Mouse (Mus musculus) MEL (cell line): ENCODE measurements at regions not wholly inside any gene's neighbourhood (a gene's known extent, or its start where the extent isn't known, plus 50 kb on each side); places are given as distances from the start of the nearest gene placed in this dataset.

Source experiments
- BHLHE40 ChIP-seq: IDR thresholded peaks from 2 replicates; pipeline ENCODE4 v1.6.1; 2012; ENCODE audit warnings: low read depth, mild to moderate bottlenecking, inconsistent platforms, low read length, improper control_type of control experiment, borderline replicate concordance
- CHD2 ChIP-seq: IDR thresholded peaks from 2 replicates; pipeline ENCODE4 v1.6.1; 2011; ENCODE audit warnings: low read length, improper control_type of control experiment
- CTCF ChIP-seq, 3 experiments: IDR thresholded peaks in 2 of 3; conservative IDR thresholded peaks in 1 of 3; 2 replicates each; pipeline ENCODE4 v1.5.1; 2011 to 2012; ENCODE audit warnings: low read length in 3 of 3, low read depth in 2 of 3, mild to moderate bottlenecking in 2 of 3, improper control_type of control experiment in 1 of 3, inconsistent platforms in 1 of 3, mixed read lengths in 1 of 3, moderate library complexity in 1 of 3; ENCODE audit not compliant: control insufficient read depth in 1 of 3, insufficient read depth in 1 of 3, poor library complexity in 1 of 3, severe bottlenecking in 1 of 3
- ELF1 ChIP-seq: IDR thresholded peaks from 2 replicates; pipeline ENCODE4 v1.6.1; 2014; ENCODE audit warnings: low read depth, mild to moderate bottlenecking, inconsistent platforms, low read length, improper control_type of control experiment, moderate library complexity
- GATA1 ChIP-seq: IDR thresholded peaks from 2 replicates; pipeline ENCODE4 v1.6.1; 2011; ENCODE audit warnings: low read depth, low read length, improper control_type of control experiment
- MAX ChIP-seq: IDR thresholded peaks from 2 replicates; pipeline ENCODE4 v1.6.1; 2011; ENCODE audit warnings: low read length, improper control_type of control experiment
- MEF2A ChIP-seq: IDR thresholded peaks from 2 replicates; pipeline ENCODE4 v1.6.1; 2014; ENCODE audit warnings: low read depth, mild to moderate bottlenecking, inconsistent platforms, low read length, improper control_type of control experiment; ENCODE audit not compliant: poor library complexity, insufficient replicate concordance, severe bottlenecking; ENCODE audit errors: extremely low read depth
- POLR2A ChIP-seq, 2 experiments: IDR thresholded peaks; 2 replicates each; pipeline ENCODE4 v1.6.1; 2011 to 2012; ENCODE audit warnings: low read length in 2 of 2, mild to moderate bottlenecking in 2 of 2, control low read depth in 1 of 2, improper control_type of control experiment in 1 of 2, low read depth in 1 of 2, moderate library complexity in 1 of 2; ENCODE audit not compliant: control insufficient read depth in 1 of 2, insufficient read depth in 1 of 2, poor library complexity in 1 of 2
- POLR2AphosphoS2 ChIP-seq: IDR thresholded peaks from 2 replicates; pipeline ENCODE4 v1.6.1; 2011; ENCODE audit warnings: low read length, improper control_type of control experiment
- POLR2AphosphoS5 ChIP-seq: IDR thresholded peaks from 2 replicates; pipeline ENCODE4 v1.6.1; 2012; ENCODE audit warnings: low read depth, borderline replicate concordance, mild to moderate bottlenecking, inconsistent platforms, low read length, moderate library complexity, mixed read lengths
- RCOR1 ChIP-seq: IDR thresholded peaks from 2 replicates; pipeline ENCODE4 v1.6.1; 2012; ENCODE audit warnings: low read depth, mild to moderate bottlenecking, inconsistent platforms, low read length, improper control_type of control experiment
- TAL1 ChIP-seq: IDR thresholded peaks from 2 replicates; pipeline ENCODE4 v1.6.1; 2012; ENCODE audit warnings: mild to moderate bottlenecking, inconsistent platforms, low read length, moderate library complexity, mixed read lengths
- USF1 ChIP-seq: IDR thresholded peaks from 2 replicates; pipeline ENCODE4 v1.6.1; 2014; ENCODE audit warnings: low read depth, mild to moderate bottlenecking, inconsistent platforms, low read length, improper control_type of control experiment, moderate library complexity
- ZC3H11A ChIP-seq: IDR thresholded peaks from 2 replicates; pipeline ENCODE4 v1.6.1; 2012; ENCODE audit warnings: low read depth, mild to moderate bottlenecking, inconsistent platforms, low read length, improper control_type of control experiment

DNA sequence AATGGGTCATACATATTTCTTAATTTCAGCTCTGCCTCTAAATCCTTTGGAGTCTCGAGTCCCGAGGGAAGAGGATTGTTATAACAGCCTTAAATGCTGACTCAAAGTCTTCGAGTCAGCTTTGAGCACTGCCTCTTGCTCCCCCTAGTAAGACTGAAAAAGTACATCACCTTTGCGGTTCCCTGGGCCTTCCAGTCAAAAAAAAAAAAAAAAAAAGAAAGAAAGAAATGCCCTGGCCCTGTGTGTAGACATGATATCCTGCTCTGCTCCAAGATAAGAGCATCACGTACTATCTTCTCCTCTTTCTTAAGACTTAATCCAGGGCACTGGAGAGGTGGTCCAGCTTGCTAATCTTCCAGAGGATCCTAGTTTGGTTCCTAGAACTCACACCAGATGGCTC is 145.7 kb upstream of the Jarid2 start:
- no peak for TF ChIP-seq GATA1
- no peak for TF ChIP-seq CTCF (IDR thresholded peaks at IDR 0.05 in 2 of 3, conservative IDR thresholded peaks at IDR 0.05 in 1 of 3; ENCODE audit: control insufficient read depth in 1 of 3, insufficient read depth in 1 of 3, low read depth in 2 of 3, low read length in 3 of 3, poor library complexity in 1 of 3, severe bottlenecking in 1 of 3)
- no peak for TF ChIP-seq TAL1
- TF ChIP-seq POLR2AphosphoS2, result no peak
- TF ChIP-seq POLR2A (IDR thresholded peaks at IDR 0.05; ENCODE audit: control insufficient read depth in 1 of 2, insufficient read depth in 1 of 2, low read depth in 1 of 2, low read length in 2 of 2, poor library complexity in 1 of 2), result no peak
- no peak for TF ChIP-seq ZC3H11A
- TF ChIP-seq MEF2A, result no peak
- no peak for TF ChIP-seq RCOR1
- TF ChIP-seq BHLHE40, result no peak
- TF ChIP-seq MAX, result no peak
- TF ChIP-seq CHD2, result no peak
- no peak for TF ChIP-seq POLR2AphosphoS5
- no peak for TF ChIP-seq USF1
- no peak for TF ChIP-seq ELF1
